Mouse (Mus musculus): Measurements from ENCODE around the gene Dact3.

Gene Dact3

DNA sequence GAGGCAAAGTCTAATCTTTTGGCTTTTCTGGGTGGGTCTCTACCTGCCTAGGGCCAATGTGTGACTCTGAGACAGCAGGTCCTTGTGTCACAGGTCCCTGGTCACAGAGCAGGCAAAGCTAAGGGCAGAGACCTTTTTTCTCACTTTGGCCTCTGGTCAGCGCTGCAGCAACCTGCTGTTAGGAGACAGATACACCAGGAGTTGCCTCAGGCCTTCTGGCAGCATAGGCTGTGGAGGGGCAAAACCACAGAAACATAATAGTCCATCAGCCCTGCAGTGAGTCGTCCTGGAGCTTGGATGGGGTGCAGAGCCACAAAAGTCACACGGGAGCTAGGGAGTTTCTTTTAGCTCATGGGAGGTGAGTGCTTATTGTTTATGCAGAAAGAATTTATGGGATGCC is 43.6 kb downstream of the Dact3 start:
- no peak for DNase-seq

DNA sequence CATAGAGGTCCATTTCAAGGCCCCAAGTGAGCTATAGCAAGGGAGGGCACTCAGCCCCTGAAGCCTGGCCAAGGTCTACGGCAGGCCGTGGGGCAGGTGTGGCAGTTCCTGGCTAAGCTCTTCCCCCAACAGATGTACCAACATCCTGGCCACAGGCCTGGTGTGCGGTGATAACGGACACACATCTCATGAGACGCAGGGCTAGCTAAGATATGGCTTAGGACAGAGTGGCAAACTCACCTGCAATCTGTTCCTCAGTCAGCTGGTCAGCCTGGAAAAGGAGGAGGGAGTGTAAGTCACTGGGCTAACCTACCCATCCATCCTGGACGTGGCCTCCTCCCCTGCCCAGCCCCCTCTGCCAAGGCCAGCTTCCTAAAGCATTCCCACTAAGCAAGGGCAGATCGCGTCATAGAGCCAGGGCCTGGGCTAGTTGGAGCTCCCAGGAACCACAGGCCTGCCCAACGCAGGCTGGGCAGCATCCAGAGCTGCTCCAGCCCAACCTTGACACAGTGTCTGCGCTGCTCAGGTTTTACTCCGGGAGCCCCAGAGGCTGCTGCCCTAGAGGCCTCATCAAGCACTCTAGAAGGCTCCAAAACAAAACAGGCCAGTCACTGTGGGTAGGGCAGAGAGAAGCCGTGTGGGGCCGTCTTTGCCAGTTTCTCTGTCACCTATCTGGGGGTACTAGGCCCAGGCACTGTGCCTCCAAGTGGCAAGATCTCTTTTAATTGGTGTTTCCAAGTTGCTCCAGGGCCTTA is 44.5 kb downstream of the Dact3 start:
- DNase-seq = no peak

DNA sequence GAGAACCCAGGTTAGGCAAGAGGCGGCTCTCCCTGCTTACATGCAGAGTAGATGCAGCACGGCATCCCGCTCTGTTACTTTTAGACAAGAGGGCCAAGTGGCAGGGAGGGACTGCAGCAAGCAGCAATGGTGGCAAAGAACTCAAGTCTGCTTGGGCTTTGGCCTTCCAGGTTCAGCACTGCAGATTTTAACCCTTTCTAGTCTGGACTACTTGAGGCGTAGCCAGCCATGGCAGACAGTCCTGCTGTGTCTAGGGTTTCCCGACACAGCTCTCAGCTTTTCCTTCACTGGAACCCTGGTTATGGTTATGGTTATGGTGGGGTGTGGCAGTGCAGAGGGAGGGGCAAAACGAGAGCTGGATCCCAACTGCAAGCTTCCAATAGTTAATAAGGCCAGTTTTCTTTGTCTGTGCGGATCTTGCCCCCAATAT is 45.0 kb downstream of the Dact3 start:
- DNase-seq = no peak

DNA sequence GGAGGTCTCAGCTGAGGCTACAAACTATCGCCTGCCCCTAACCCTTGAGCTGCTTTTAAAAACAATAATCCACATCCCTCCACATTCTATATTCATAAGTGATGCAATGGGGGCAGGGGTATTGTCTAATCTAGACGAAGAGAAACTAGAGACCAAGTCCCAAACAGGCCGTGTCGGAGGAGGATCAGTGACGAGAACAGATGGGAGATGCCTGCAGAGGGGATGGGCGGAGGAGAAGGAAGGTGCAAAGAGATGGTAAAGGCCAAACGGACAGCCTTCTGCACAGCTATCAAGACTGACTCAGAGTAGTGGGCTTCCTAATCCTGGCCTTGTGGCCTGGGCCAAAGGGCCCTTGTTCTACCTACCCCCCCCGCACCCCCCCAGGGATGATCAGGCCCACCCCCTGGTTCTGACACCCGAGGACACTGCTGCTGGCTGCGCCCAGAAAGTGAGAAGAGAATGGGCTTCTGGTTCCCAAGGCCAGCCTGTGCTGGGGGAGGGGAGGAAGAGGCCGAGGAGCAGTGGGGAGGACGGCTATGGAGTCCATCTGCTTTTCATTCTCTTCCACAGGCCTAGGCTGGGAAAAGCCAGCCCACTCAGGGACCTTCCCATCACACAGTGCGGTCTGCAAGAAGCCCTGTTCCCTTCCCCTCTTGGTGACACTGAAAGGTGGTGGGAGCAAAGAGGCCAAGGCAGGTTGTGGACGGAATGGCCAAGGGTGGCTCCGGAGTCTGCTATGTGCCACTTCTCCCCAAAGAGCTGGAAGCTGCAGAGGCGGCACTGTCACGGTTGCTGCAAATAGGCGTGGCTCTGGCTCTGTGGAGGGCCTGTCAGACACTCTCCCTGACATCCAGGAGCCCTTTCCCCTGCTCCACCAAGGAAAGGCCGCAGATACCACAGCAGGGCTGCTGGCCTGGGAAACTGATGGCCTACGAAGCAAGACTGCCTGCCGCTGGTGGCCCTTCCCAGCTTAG is 46.0 kb downstream of the Dact3 start:
- DNase-seq = peak; percentile 61

DNA sequence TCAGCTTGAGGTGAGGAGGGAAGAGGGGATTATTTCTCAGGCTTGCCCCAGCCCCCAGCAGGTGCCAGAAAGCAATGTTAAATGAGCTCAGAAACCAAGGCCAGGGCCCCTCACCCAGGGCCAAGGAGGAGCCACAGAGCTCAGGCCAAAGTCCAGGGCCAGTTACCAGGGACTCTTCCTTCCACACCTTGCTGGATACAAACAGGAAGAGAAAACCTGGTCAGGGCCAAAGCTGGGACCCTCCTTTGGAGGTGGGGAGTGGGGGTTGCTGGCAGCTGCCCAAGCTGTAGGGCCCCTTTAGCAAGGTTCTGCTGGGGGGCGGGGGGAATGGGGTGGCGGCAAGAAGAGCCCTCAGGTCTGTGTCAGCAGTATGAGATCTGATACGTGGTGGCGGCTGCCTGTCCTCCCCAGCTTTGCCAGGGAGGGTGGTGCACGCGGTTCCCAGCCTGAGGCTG is 46.8 kb downstream of the Dact3 start:
- DNase-seq = no peak

DNA sequence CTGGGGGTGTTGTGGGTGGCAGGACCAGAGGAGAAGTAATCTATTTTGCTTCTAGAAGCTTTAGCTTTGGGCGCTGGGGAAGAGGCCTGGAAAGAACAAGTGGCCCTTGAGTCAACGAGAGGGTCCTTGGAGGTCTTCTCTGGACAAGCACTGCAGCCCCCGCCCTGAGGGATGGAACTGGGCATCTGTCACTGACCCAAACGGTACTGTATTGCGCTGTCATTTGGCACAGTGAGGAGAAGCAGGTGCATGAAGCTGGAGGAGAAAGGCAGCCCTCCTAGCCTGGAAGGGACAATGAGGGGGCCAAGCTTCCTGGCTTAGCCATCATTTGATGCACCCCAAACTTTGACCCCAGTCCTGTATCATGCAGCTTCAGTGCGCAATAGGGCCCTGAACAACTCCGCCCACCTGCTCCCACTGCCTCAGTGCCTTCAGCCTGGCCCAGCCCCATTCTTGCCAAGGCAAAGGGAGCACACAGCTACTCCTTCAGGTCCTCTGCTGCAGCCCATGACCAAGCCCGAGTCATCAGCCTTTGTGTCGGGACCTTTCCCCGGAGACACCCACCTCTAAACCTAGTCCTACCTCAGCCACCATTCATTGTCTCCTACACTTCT is 47.4 kb downstream of the Dact3 start:
- peak; percentile 53 for DNase-seq

DNA sequence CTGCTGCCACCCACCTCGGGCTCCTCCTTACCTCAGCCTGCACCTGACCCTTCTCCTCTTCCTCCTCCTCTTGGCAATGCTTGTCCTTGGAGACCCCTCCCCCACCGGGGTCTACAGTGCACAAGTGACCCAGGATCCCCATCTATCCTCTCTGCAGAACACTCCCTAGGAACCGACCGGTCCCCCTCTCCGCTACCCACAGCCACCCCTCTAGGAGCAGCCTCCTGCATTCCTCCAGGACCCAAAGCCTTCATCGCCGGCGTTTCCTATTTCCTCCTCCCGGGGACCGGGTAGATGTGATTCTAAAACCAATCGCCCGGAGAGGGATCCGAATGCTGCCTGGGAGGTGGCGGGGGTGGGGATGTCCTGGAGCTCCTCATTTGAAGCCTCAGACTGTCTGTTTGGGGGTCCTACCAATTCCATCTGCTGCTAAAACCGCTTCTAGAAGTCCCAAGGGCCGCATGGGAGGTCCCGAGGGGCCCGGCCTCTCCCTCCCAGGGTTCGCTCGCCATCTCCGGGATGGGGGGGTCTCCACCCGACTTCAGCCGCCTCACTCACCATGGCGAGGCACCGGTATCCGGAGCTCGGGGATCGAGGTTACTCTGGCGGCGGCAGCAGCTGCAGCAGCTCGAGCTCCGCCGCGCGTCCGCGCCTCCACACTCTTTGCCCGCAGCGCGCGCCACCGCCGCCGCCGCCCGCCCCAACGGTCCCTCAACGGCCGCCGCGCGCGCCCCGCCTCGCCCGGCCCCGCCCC is 48.3 kb downstream of the Dact3 start:
- peak; percentile 47 for DNase-seq

DNA sequence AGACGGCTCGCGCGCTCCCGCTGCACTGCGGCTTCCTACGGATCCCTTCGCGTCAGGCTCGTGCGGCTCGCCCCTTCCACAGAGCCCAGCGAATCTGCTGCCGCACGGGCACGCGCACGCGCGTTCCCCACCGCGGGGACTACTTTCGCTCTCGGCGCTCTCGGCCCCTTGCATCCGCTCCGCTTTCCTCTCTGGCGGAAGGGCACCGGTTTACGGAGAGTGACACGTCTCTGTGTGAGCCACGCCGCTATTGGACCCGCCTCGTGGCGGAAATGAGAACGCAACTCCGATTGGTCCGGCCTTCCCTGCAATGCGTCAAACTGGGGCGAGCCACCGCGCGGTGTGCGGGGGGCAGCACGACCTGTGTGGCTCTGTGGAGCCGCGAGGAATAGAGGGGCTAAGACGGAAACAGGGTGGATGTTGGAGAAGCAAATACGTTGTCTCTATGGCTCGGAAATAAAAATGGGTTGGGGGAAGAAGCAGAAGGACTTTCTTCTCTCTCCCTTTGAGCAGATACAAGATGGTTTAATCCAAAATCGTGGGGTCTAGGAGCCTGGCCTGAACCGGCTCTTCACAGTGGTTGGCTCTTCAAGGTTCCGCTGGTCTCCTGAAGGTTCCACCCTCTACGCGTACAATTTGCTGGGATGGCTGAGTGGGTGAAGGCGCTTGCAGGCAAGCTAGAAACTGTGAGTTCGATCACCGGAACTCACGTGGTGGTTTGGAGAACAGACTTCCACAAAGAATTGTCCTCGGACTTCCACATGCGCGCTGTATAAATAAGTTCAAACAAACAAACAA is 49.1 kb downstream of the Dact3 start, which contains the start of gene Calm3:
Gene Calm3 (minus strand): TSS at position 78 of the 798 bp plus-strand sequence.
- peak; percentile 100 for DNase-seq

DNA sequence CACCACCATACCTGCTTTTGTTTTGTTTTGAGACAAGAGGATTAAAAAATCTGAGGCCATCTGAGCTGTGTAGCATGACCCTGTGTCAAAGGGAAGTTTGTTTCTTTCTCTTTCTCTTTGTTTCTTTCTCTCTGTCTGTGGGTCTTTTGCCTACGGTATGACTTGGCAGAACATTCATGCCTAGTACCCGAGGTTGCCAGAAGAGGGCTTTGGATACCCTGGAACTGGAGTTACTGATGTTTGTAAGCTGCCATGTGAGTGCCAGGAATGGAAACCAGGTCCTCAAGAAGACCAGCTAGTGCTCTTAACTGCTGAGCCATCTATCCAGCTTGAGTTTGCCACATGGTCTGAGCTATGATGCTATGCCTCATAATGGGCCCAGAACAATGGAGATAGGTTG is 53.2 kb downstream of the Dact3 start:
- no peak for DNase-seq

DNA sequence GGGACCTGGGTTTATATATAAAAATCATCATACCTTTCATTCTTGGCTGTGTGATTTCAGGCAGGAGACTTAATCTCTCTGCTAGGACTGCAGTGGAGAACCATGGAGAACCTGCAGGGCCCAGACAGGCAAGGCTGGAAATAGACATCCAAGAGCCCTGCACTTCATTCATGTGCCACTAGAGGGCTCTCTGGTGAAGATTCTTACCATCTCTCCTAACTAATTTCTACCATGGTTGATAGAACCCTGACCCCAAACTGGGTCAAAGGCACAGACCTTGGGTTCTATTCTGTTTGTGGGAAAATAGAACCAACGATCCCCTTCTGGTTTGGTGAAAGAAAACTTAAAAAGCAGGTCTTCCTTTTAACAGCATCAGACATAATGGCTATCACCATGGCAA is 55.7 kb downstream of the Dact3 start:
- no peak for DNase-seq

DNA sequence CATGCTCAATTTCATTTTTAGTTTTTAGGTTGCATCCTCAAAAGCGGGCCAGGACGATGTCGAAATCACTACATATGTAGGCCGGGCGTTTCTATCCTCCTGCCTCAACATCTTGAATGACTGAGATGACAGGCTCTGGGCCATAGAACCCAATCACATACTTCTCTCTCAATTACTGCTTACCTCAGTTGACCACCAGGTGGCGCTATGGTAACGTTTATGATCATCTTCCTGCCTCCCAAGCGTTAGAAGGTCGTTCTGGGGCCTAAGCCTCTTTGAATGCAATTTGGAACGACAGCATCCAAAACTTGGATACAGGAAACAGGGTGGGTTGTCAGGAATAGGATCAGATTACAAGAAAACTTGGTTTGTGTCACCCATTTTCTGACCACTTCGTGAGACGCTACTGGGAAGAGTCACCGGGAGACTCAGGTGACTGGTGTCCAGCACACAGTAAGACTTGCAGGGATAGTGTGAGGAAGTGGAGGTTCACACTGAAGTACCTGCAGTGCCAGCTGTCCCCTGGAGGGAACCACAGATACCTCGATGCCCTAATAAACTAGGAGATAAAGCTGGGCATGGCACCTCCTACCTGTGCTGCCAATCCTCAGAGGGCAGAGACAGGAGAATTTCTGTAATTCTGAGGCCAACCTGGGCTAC is 57.0 kb downstream of the Dact3 start:
- DNase-seq = peak; percentile 79

DNA sequence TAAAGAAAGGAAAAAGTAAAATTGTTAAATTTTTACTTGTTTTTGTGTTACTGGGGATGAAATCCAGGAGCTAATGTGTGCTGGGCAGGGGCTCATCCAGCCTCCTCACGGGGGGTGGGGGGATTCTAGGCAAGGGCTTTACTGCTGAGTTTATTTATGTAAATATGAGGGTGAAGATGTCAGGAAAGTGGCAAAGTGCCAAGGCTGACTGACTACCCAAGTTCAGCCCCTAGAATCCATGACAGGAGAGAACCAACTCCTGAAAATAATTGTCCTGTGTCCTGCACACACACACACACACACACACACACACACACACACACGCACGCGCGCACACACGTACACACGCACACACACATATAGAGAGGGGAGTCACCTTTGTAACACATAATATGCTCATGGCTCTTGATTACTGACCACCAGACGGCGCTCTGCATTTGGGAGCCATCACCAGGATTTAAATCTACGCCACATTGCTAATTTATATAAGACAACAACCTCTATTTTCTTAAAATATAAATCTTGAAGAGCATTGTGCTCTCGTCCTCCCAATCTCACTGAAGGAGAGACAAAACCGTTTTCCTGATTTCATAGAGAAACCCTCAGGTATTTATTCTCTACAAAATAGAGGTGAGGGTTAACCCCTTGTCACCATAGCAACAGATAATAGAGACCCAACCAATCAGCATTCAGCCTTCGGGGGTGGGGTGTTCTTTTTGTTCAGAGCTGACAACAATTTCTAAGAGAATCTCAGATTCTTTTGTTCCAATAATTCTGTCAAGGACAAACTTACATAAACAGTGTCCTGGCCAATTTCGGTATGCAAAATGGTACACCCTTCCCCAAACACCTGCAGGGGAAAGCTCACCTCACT is 57.8 kb downstream of the Dact3 start:
- DNase-seq = no peak

All from right cerebral cortex, postnatal 25 days (tissue).